Comparison of ENCODE assay signal across 33 mouse cellular contexts in genomic region chr16:38469437-38469836, GRCm38 (mm10). TPM values are rescaled to one million over a fixed set of nuclear protein-coding genes. Genes with fewer than 3 reads are reported as not detected.
"Had no signal": no experiment of that assay in that cellular context is flagged by ENCODE, and none has a peak within 500 bp of the region (broad histone marks: within the 10 kb centered on the region; RNA-seq: fewer than 3 reads in every experiment).

No protein-coding gene starts in this region.

- H3K4me2 ChIP-seq: limb, embryonic 12.5 days; limb, embryonic 13.5 days; limb, embryonic 15.5 days; liver, embryonic 11.5 days; liver, embryonic 12.5 days; liver, embryonic 13.5 days; liver, embryonic 15.5 days; lung, embryonic 14.5 days; lung, embryonic 15.5 days; midbrain, embryonic 12.5 days; midbrain, embryonic 13.5 days; midbrain, embryonic 15.5 days; neural tube, embryonic 12.5 days had no signal

- H3K27ac ChIP-seq: limb, embryonic 10.5 days; limb, embryonic 12.5 days; limb, embryonic 13.5 days; limb, embryonic 15.5 days; liver, embryonic 12.5 days; liver, embryonic 13.5 days; liver, embryonic 14.5 days; liver, embryonic 15.5 days; lung, embryonic 15.5 days; macrophage; midbrain, embryonic 10.5 days; midbrain, embryonic 12.5 days; midbrain, embryonic 13.5 days; midbrain, embryonic 15.5 days; neural tube, embryonic 12.5 days had no signal

- H3K36me3 ChIP-seq: limb, embryonic 10.5 days; limb, embryonic 12.5 days; limb, embryonic 13.5 days; limb, embryonic 15.5 days; liver, embryonic 12.5 days; liver, embryonic 13.5 days; liver, embryonic 15.5 days; lung, embryonic 15.5 days; midbrain, embryonic 10.5 days; midbrain, embryonic 12.5 days; midbrain, embryonic 13.5 days; midbrain, embryonic 15.5 days; neural tube, embryonic 12.5 days had no signal

- H3K4me1 ChIP-seq: limb, embryonic 10.5 days; limb, embryonic 12.5 days; limb, embryonic 13.5 days; limb, embryonic 15.5 days; lung, embryonic 15.5 days; midbrain, embryonic 10.5 days; midbrain, embryonic 12.5 days; midbrain, embryonic 13.5 days; midbrain, embryonic 15.5 days; neural tube, embryonic 12.5 days had no signal

- H3K27me3 ChIP-seq: limb, embryonic 12.5 days; limb, embryonic 13.5 days; limb, embryonic 15.5 days; liver, embryonic 12.5 days; liver, embryonic 13.5 days; liver, embryonic 15.5 days; lung, embryonic 15.5 days; midbrain, embryonic 12.5 days; midbrain, embryonic 13.5 days; midbrain, embryonic 15.5 days; neural tube, embryonic 12.5 days had no signal

- ATAC-seq: liver, embryonic 12.5 days; liver, postnatal 0 days; lung, postnatal 0 days; midbrain, embryonic 13.5 days; midbrain, embryonic 15.5 days had no signal

- DNase-seq: left cerebral cortex, postnatal 4 days; liver; liver, embryonic 13.5 days; liver, postnatal 0 days; lung, adult 18-20 months; lung, adult 2 months; lung, embryonic 14.5 days; lung, postnatal 10 days; lung, postnatal 14 days; lung, postnatal 36 days; lung, postnatal 4 days; midbrain, embryonic 14.5 days had no signal

- H3K9ac ChIP-seq: limb, embryonic 12.5 days; limb, embryonic 13.5 days; limb, embryonic 15.5 days; liver, embryonic 12.5 days; liver, embryonic 13.5 days; liver, embryonic 14.5 days; liver, embryonic 15.5 days; liver, postnatal 0 days; lung, embryonic 14.5 days; lung, embryonic 15.5 days; midbrain, embryonic 12.5 days; midbrain, embryonic 13.5 days; midbrain, embryonic 15.5 days; neural tube, embryonic 12.5 days had no signal

- H3K9me3 ChIP-seq: limb, embryonic 10.5 days; limb, embryonic 12.5 days; limb, embryonic 13.5 days; limb, embryonic 15.5 days; liver, embryonic 12.5 days; liver, embryonic 13.5 days; liver, embryonic 15.5 days; lung, embryonic 15.5 days; megakaryocyte, embryonic 14.5 days; midbrain, embryonic 10.5 days; midbrain, embryonic 12.5 days; midbrain, embryonic 13.5 days; midbrain, embryonic 15.5 days; neural tube, embryonic 12.5 days had no signal

- H3K4me3 ChIP-seq: limb, embryonic 10.5 days; limb, embryonic 12.5 days; limb, embryonic 13.5 days; limb, embryonic 15.5 days; liver, embryonic 12.5 days; liver, embryonic 13.5 days; liver, embryonic 15.5 days; lung, embryonic 15.5 days; megakaryocyte, embryonic 14.5 days; midbrain, embryonic 10.5 days; midbrain, embryonic 12.5 days; midbrain, embryonic 13.5 days; midbrain, embryonic 15.5 days; myocyte; neural tube, embryonic 12.5 days had no signal

RNA-seq across cellular contexts. Expression of gene Cd80, which starts 14.1 kb away (rescaled TPM):
- total RNA-seq: megakaryocyte-erythroid progenitor cell, adult 5-6 weeks had no signal

RNA-seq across cellular contexts. Expression of gene Pla1a, which starts 36.5 kb away (rescaled TPM):
- total RNA-seq: megakaryocyte progenitor cell, adult 5-6 weeks; megakaryocyte-erythroid progenitor cell, adult 5-6 weeks; monocyte, adult 5-6 weeks had no signal
- polyA plus RNA-seq: macrophage had no signal
